Mouse (Mus musculus): ENCODE measurements around the gene Atp2b2. TPM values are rescaled to one million over a fixed set of nuclear protein-coding genes. Genes with fewer than 3 reads are reported as not detected.
A peak's percentile ranks its signal among the peaks of the same experiment; 100 is the strongest.

Atp2b2 gene
- polyA plus RNA-seq, 1 experiment from 2014 or later, result 0.06 TPM

GRCm38 (mm10) chr6:114055311-114055710, 12.9 kb upstream of the Atp2b2 start:
- Histone ChIP-seq H3K27ac (no peak overlapping the region), H3K9me3 (no peaks in the 10 kb centered on the region), H3K4me1 (no peaks in the 10 kb centered on the region), H3K36me3 (no peaks in the 10 kb centered on the region), H3K4me3 (no peak overlapping the region), H3K27me3 (ENCODE audit: insufficient read depth, poor library complexity, severe bottlenecking) (no peaks in the 10 kb centered on the region; the same call in 1 of the 2 replicates)
- DNase-seq (ENCODE audit: low spot score), result no peak
- 77% methylated on average over 7 of the region's 7 CpGs for WGBS

DNA sequence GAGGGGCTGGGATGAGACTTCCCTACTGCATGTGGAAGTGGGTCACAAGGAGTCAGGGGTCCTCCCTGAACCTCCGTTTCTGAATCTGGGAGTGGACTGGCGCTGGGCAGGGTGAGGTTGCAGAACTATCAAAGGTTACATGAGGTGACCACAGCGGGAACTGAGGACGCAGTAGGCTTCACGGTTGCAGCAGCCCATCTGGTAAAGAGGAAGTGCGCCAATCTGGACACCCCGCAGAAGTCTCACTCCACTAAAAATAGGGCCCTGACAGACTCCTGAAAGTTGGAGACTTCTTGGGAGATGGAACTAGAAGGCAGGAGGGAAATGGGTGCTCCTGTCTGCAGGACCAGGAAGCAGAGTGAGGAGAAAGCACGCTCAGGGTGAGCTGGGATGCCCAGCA, 2.5 kb upstream of the Atp2b2 start:
- no peaks in the 10 kb centered on the region for H3K9me3 ChIP-seq
- peaks cover 71% of the 10 kb centered on the region for H3K27me3 ChIP-seq (ENCODE audit: insufficient read depth, poor library complexity, severe bottlenecking)
- H3K4me3 ChIP-seq, result no peak overlapping the region
- DNase-seq (ENCODE audit: low spot score), result no peak
- no peak overlapping the region for H3K27ac ChIP-seq
- H3K36me3 ChIP-seq, result no peaks in the 10 kb centered on the region
- H3K4me1 ChIP-seq, result peaks cover 11% of the 10 kb centered on the region
- 76% methylated on average over 8 of the region's 8 CpGs for WGBS

GRCm38 (mm10) chr6:114042836-114043235, 423 bp upstream of the Atp2b2 start:
- no peaks in the 10 kb centered on the region for H3K36me3 ChIP-seq
- no peak overlapping the region for H3K4me3 ChIP-seq
- H3K9me3 ChIP-seq, result no peaks in the 10 kb centered on the region
- H3K27ac ChIP-seq, result no peak overlapping the region
- 76% methylated on average over 7 of the region's 7 CpGs for WGBS
- peaks cover 11% of the 10 kb centered on the region for H3K4me1 ChIP-seq
- peaks cover 85% of the 10 kb centered on the region for H3K27me3 ChIP-seq (ENCODE audit: insufficient read depth, poor library complexity, severe bottlenecking)
- DNase-seq (ENCODE audit: low spot score), result no peak

DNA sequence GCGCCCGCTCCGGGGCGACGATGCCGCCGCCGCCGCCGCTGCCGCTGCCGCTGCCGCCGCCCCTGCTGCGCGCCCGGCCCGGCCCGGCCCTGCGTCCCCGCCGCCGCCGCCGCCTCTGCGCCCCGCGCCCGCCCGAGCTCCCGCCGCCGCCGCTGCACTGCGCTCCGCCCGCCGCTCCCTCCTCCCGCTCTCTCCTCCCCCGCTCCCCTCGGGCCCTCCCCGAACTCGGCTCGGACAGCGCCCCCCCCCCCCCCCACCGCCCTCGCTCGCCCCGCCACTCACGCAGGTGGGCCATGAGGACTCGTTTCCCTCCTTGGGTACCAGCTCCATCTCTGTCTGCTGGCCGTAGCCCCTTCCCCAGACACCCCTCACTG, 515 bp downstream of the Atp2b2 start:
- peak overlapping the region; percentile 68 for H3K4me3 ChIP-seq
- DNase-seq (ENCODE audit: low spot score), result no peak
- H3K27ac ChIP-seq, result peak overlapping the region; percentile 67; the same call in 1 of the 2 replicates
- no peaks in the 10 kb centered on the region for H3K36me3 ChIP-seq
- WGBS, result 21% methylated on average over 17 of the region's 52 CpGs
- H3K27me3 ChIP-seq (ENCODE audit: insufficient read depth, poor library complexity, severe bottlenecking), result peaks cover 90% of the 10 kb centered on the region
- H3K4me1 ChIP-seq, result peaks cover 11% of the 10 kb centered on the region
- H3K9me3 ChIP-seq, result no peaks in the 10 kb centered on the region

- H3K27me3 ChIP-seq (ENCODE audit: insufficient read depth, poor library complexity, severe bottlenecking), result peaks cover 91% of the 10 kb centered on the region
- H3K9me3 ChIP-seq, result no peaks in the 10 kb centered on the region
- H3K27ac ChIP-seq, result peak overlapping the region; percentile 67; the same call in 1 of the 2 replicates
- peaks cover 11% of the 10 kb centered on the region for H3K4me1 ChIP-seq
- H3K36me3 ChIP-seq, result no peaks in the 10 kb centered on the region
- DNase-seq (ENCODE audit: low spot score), result no peak
- 2% methylated on average over 38 of the region's 39 CpGs for WGBS
- peak overlapping the region; percentile 68 for H3K4me3 ChIP-seq
These were observed 1.1 kb downstream of the Atp2b2 start for GRCm38 (mm10) chr6:114041097-114041910.

GRCm38 (mm10) chr6:114035704-114036103, 6.7 kb downstream of the Atp2b2 start:
- Histone ChIP-seq H3K36me3 (no peaks in the 10 kb centered on the region), H3K4me3 (no peak overlapping the region), H3K9me3 (no peaks in the 10 kb centered on the region), H3K27ac (no peak overlapping the region), H3K27me3 (ENCODE audit: insufficient read depth, poor library complexity, severe bottlenecking) (peaks cover 61% of the 10 kb centered on the region), H3K4me1 (no peaks in the 10 kb centered on the region)
- 45% methylated on average over 3 of the region's 3 CpGs for WGBS
- no peak for DNase-seq (ENCODE audit: low spot score)

DNA sequence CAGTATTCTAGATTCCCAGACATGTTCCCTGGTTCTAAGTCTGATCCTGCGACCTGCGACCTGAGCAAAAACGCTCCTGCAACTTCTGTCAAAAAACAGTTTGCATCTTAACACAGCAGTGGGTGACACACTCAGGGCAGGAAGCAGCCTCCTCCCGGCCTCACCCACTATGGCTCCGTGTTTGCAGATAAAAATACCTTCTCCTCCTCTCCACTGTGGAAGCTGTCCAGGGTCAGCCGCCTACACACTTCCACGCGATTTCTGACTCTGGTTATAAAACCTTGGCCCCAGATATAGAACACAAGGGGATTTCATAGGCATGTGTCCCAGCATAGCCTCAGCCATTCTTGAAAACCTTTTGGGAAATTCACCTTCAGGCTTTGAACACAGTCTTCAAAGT, 9.6 kb downstream of the Atp2b2 start:
- peaks cover 36% of the 10 kb centered on the region for H3K27me3 ChIP-seq (ENCODE audit: insufficient read depth, poor library complexity, severe bottlenecking)
- WGBS, result 74% methylated on average over 8 of the region's 8 CpGs
- DNase-seq (ENCODE audit: low spot score), result no peak
- no peaks in the 10 kb centered on the region for H3K36me3 ChIP-seq
- H3K9me3 ChIP-seq, result no peaks in the 10 kb centered on the region
- no peaks in the 10 kb centered on the region for H3K4me1 ChIP-seq
- no peak overlapping the region for H3K27ac ChIP-seq
- H3K4me3 ChIP-seq, result no peak overlapping the region

GRCm38 (mm10) chr6:114023794-114024193, 18.6 kb downstream of the Atp2b2 start:
- H3K36me3 ChIP-seq, result no peaks in the 10 kb centered on the region
- peaks cover 15% of the 10 kb centered on the region for H3K27me3 ChIP-seq (ENCODE audit: insufficient read depth, poor library complexity, severe bottlenecking)
- H3K9me3 ChIP-seq, result no peaks in the 10 kb centered on the region
- no peak for DNase-seq (ENCODE audit: low spot score)
- no peak overlapping the region for H3K27ac ChIP-seq
- no peak overlapping the region for H3K4me3 ChIP-seq
- H3K4me1 ChIP-seq, result no peaks in the 10 kb centered on the region
- WGBS, result 73% methylated on average over 2 of the region's 2 CpGs

- Histone ChIP-seq H3K27ac (no peak overlapping the region), H3K9me3 (no peaks in the 10 kb centered on the region), H3K27me3 (ENCODE audit: insufficient read depth, poor library complexity, severe bottlenecking) (peaks cover 15% of the 10 kb centered on the region), H3K4me3 (no peak overlapping the region), H3K4me1 (no peaks in the 10 kb centered on the region), H3K36me3 (no peaks in the 10 kb centered on the region)
- DNase-seq (ENCODE audit: low spot score), result no peak
- 75% methylated on average over 9 of the region's 9 CpGs for WGBS
These were observed 20.3 kb downstream of the Atp2b2 start for GRCm38 (mm10) chr6:114022104-114022503.

GRCm38 (mm10) chr6:114013801-114014200, 28.6 kb downstream of the Atp2b2 start:
- 71% methylated on average over 5 of the region's 5 CpGs for WGBS
- no peak for DNase-seq (ENCODE audit: low spot score)
- Histone ChIP-seq H3K36me3 (no peaks in the 10 kb centered on the region), H3K4me1 (no peaks in the 10 kb centered on the region), H3K27ac (no peak overlapping the region), H3K4me3 (no peak overlapping the region), H3K9me3 (no peaks in the 10 kb centered on the region), H3K27me3 (ENCODE audit: insufficient read depth, poor library complexity, severe bottlenecking) (peaks cover 3% of the 10 kb centered on the region; the same call in 1 of the 2 replicates)

GRCm38 (mm10) chr6:114012834-114013233, 29.6 kb downstream of the Atp2b2 start:
- no peak overlapping the region for H3K27ac ChIP-seq
- no peak overlapping the region for H3K4me3 ChIP-seq
- 27% methylated on average over 9 of the region's 9 CpGs for WGBS
- no peaks in the 10 kb centered on the region for H3K9me3 ChIP-seq
- no peaks in the 10 kb centered on the region for H3K36me3 ChIP-seq
- no peak for DNase-seq (ENCODE audit: low spot score)
- H3K27me3 ChIP-seq (ENCODE audit: insufficient read depth, poor library complexity, severe bottlenecking), result peaks cover 8% of the 10 kb centered on the region; the same call in 1 of the 2 replicates
- H3K4me1 ChIP-seq, result no peaks in the 10 kb centered on the region

DNA sequence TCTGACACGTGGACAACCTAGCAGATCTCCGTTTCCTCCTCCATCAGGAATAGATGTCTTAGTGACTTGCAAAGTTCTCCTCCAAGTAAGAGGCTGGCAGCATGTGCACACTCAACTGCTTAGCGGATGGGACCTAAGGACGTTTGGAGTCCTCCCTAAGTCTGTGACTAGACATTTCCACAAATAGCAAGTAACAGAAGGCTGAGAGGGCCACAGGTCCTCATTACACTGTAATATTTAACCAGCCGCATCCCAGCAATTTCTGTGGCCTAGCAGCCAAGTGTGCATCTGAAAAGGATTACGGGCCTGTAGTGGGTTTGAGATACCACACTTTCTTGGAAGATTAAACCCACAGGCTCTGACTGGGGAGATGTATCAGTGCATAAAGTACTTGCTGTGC, 30.4 kb downstream of the Atp2b2 start:
- Histone ChIP-seq H3K36me3 (no peaks in the 10 kb centered on the region), H3K27me3 (ENCODE audit: insufficient read depth, poor library complexity, severe bottlenecking) (peaks cover 14% of the 10 kb centered on the region; the same call in 1 of the 2 replicates), H3K4me3 (no peak overlapping the region), H3K27ac (no peak overlapping the region), H3K9me3 (no peaks in the 10 kb centered on the region), H3K4me1 (no peaks in the 10 kb centered on the region)
- DNase-seq (ENCODE audit: low spot score), result no peak
- 84% methylated on average over 6 of the region's 6 CpGs for WGBS

DNA sequence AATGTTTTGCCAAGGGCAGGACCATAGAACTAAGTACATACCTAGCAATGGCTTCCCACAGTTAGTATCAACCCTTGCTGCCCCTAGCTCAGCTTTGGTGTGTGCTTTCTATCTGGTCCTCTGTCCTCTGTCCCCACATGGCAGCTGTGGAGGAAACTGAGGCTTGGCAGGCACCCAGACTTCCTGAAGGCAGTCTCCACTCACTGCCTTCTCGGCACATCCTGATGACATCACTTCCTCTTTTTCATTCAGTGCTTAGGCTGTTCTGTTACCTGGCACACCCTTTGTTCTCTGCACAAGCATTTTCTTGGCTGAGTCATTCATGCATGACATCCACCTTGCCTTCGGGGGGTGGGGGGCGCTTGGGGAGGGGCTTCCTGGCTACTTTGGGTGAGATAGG, 38.6 kb downstream of the Atp2b2 start:
- Histone ChIP-seq H3K4me3 (no peak overlapping the region), H3K27ac (no peak overlapping the region), H3K36me3 (no peaks in the 10 kb centered on the region), H3K4me1 (no peaks in the 10 kb centered on the region), H3K9me3 (no peaks in the 10 kb centered on the region), H3K27me3 (ENCODE audit: insufficient read depth, poor library complexity, severe bottlenecking) (peaks cover 36% of the 10 kb centered on the region)
- WGBS, result 73% methylated on average over 3 of the region's 3 CpGs
- DNase-seq (ENCODE audit: low spot score), result no peak

All from heart, embryonic 10.5 days (tissue).